Mouse (Mus musculus) forebrain, embryonic 15.5 days (tissue): ENCODE measurements at regions not wholly inside any gene's neighbourhood (a gene's known extent, or its start where the extent isn't known, plus 50 kb on each side); places are given as distances from the start of the nearest gene placed in this dataset.

ENCODE experiments used
- ATAC-seq: fragments of 200-750 bp; cut with Nextera tagmentation; replicated peaks from 2 replicates; pipeline ENCODE4 v1.8.0; 2017; ENCODE audit warnings: mild to moderate bottlenecking, moderate TSS enrichment, moderate library complexity
- H3K27ac ChIP-seq: fragments of 300-500 bp; sonication (generic); replicated peaks from 2 replicates; pipeline ENCODE4 v1.5.1; 2015; ENCODE audit warnings: mild to moderate bottlenecking, inconsistent platforms
- H3K27me3 ChIP-seq: fragments of 300-500 bp; sonication (generic); 2 replicates; pipeline ENCODE4 v1.6.1; 2015; ENCODE audit warnings: inconsistent platforms
- H3K36me3 ChIP-seq: fragments of 300-500 bp; sonication (generic); 2 replicates; pipeline ENCODE4 v1.6.1; 2015; ENCODE audit warnings: mild to moderate bottlenecking, inconsistent platforms
- H3K4me1 ChIP-seq: fragments of 300-500 bp; sonication (generic); 2 replicates; pipeline ENCODE4 v1.6.1; 2015; ENCODE audit warnings: inconsistent platforms
- H3K4me2 ChIP-seq: fragments of 300-500 bp; sonication (generic); replicated peaks from 2 replicates; pipeline ENCODE4 v1.6.1; 2015; ENCODE audit warnings: mild to moderate bottlenecking, inconsistent platforms
- H3K4me3 ChIP-seq: fragments of 300-500 bp; sonication (generic); 2 replicates; pipeline ENCODE4 v1.5.1; 2015; ENCODE audit warnings: mild to moderate bottlenecking, inconsistent platforms
- H3K9ac ChIP-seq: fragments of 300-500 bp; sonication (generic); replicated peaks from 2 replicates; pipeline ENCODE4 v1.6.1; 2015; ENCODE audit warnings: mild to moderate bottlenecking, inconsistent platforms
- H3K9me3 ChIP-seq: fragments of 300-500 bp; sonication (generic); 2 replicates; pipeline ENCODE4 v1.6.1; 2016; ENCODE audit warnings: inconsistent platforms
- WGBS: fragments of 180-500 bp; shearing (Covaris S2); methylation state at CpG from one replicate; pipeline ENCODE4 v1.1.7; 2015; ENCODE audit warnings: mixed read lengths; 5-methylcytosine and 5-hydroxymethylcytosine counted together

DNA sequence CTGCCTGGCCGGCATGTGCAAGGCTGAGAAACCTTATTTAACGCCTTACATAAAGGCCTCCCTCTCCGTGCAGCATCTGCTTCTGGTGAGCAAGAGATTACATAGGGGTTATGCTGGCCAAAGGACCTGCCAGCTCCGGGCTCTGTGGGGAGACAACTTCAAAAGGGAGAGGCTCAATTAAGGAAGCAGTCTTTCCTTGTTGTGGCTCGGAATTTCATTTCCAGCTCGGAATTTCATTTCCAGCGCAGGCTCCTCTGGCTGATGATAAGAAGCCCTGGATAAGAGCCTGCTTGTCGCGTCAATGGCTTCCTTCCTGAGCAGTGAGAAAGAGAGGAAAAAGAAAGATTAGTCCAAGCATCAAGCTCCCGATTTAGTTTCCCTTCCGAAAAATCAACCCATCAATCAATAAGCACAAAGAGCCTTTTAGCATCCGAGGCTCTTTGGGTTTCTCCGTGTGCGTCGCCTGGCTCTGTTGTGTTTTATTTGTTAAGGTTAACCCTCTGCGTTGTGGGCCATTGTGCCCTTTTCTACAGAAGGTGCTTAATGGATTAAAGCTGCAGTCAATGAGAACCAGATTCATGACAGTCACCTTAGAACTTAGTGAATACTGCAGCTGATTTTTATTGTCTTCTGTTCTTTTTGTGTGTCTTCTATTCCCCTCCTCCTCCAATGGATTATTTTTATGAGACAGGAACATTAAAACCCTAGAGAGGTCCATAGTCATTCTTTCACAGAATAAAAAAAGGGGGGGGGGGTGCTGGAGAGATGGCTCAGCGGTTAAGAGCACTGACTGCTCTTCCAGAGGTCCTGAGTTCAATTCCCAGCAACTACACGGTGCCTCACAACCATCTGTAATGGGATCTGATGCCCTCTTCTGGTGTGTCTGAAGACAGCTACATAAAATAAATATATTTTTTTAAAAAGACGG, 218.3 kb downstream of the Myo1b start:
- Histone ChIP-seq H3K4me2 (peak overlapping the region; percentile 29), H3K9ac (peak overlapping the region; percentile 35), H3K27ac (peak overlapping the region; percentile 57), H3K4me3 (no peak overlapping the region), H3K36me3 (no peaks in the 10 kb centered on the region), H3K9me3 (no peaks in the 10 kb centered on the region), H3K4me1 (peaks cover 10% of the 10 kb centered on the region), H3K27me3 (no peaks in the 10 kb centered on the region)
- WGBS, result 5% methylated on average over 19 of the region's 19 CpGs
- peak; percentile 82 for ATAC-seq

DNA sequence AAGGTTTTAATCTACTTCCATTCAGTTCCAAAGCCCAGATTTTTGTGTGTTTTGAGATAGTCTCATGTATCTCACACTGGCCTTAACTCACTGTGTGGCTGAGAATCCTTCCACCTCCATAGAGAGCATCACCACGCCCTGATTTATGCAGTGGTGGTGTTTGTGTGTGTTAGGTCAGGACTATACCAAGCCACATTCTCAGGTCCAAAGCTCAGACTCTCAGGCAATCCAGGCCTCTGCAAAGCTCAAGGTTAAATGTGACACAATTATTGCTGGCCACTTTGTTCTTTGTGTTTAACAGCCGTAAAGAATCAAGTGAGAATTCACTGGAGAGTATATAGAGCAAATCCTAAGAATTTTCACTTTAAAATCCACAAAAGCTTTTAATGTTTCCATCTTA, 218.2 kb upstream of the Nabp1 start:
- Histone ChIP-seq H3K27ac (peak overlapping the region; percentile 57; the same call in 1 of the 2 replicates), H3K36me3 (no peaks in the 10 kb centered on the region), H3K27me3 (no peaks in the 10 kb centered on the region), H3K9ac (no peak overlapping the region), H3K9me3 (no peaks in the 10 kb centered on the region), H3K4me3 (no peak overlapping the region), H3K4me2 (no peak overlapping the region), H3K4me1 (peaks cover 10% of the 10 kb centered on the region)
- ATAC-seq, result no peak
- 61% methylated on average over 2 of the region's 2 CpGs for WGBS

DNA sequence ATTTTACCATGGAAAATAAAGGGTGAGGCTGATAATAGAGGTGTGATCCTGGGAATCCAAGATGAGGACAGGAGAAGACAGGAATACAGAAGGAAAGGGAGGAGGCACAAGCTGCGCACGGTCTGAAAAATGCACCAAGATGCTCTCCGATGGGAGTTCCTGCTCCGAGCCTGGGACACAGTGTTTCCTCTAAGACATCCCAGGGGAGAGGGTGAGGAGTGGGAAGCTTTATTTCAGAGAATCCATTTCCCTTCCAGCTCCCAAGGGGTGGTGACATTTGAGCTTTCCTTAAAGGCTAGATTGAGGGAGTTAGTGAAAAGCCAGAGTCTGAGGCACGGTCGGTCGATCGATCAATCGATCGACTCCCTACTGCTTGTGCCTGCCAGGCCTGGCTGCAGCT, 212.7 kb upstream of the Nabp1 start:
- Histone ChIP-seq H3K27me3 (no peaks in the 10 kb centered on the region), H3K9me3 (no peaks in the 10 kb centered on the region), H3K36me3 (no peaks in the 10 kb centered on the region), H3K27ac (no peak overlapping the region), H3K4me3 (no peak overlapping the region), H3K4me2 (no peak overlapping the region), H3K4me1 (peaks cover 5% of the 10 kb centered on the region; the same call in 1 of the 2 replicates), H3K9ac (no peak overlapping the region)
- no peak for ATAC-seq
- WGBS, result 95% methylated on average over 10 of the region's 10 CpGs

DNA sequence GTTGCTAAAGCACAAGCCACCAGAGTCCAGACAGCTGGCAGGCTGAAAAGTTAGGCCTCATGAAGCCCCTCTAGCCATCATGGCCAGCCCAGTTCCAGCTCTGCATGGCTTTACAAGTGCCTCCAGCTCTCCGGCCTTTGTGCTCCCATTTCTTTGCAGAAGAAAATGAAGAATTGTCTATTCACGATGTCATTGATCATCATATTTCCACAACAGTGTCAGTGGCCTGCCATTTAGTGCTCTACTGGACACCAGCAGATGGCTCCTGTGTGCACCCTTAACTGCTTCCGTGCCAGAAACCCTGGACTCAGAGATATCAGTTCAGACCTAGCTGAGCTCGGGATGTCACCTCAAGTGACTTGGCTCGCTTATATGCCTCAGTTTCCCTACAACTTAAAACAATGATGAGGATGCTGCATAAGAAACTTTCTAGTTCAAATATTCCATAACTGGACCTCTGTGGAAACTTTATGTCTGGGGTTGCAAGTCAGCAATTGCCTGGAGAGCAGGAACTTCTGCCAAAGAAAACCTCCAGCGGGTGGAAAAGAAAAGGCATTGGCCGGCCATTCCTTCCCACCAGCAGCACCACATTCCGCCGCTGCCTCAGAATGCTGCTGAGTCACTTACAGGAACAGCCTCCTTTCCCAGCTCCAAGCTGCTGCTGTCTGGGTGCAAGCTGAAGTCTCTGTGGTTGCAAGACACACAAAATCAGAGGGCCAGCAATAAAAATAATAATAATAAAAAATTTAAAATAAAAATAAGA, 211.4 kb upstream of the Nabp1 start:
- no peak for ATAC-seq
- H3K4me2 ChIP-seq, result no peak overlapping the region
- no peaks in the 10 kb centered on the region for H3K9me3 ChIP-seq
- H3K9ac ChIP-seq, result no peak overlapping the region
- H3K36me3 ChIP-seq, result no peaks in the 10 kb centered on the region
- H3K4me1 ChIP-seq, result peaks cover 5% of the 10 kb centered on the region; the same call in 1 of the 2 replicates
- H3K27me3 ChIP-seq, result no peaks in the 10 kb centered on the region
- H3K27ac ChIP-seq, result no peak overlapping the region
- no peak overlapping the region for H3K4me3 ChIP-seq
- WGBS, result 78% methylated on average over 9 of the region's 9 CpGs

DNA sequence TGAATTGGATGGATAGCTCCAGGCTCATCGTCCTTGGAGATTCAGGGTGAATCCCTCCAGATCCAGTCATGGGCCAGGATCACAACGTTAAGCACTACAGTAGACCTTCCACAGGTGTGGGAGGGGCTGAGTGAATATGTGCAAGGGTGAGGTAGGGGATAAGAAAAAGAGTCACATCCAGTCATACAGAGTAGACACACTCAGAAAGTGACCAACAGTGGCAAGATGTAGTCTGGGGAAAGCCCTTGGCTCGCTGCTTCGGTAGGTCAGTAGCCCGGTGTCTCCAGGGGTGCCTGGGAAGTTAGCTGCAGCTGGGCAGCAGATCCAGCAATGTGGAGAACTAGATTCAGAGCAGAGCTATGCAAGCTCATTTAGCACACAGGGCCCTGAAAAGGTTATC, 210.7 kb upstream of the Nabp1 start:
- H3K4me3 ChIP-seq, result no peak overlapping the region
- H3K4me1 ChIP-seq, result peaks cover 5% of the 10 kb centered on the region; the same call in 1 of the 2 replicates
- H3K36me3 ChIP-seq, result no peaks in the 10 kb centered on the region
- no peaks in the 10 kb centered on the region for H3K9me3 ChIP-seq
- 84% methylated on average over 5 of the region's 5 CpGs for WGBS
- H3K9ac ChIP-seq, result no peak overlapping the region
- H3K27ac ChIP-seq, result 0 out of 2 replicates have a peak overlapping the region, but pooled peaks have one; percentile 36
- no peak for ATAC-seq
- H3K27me3 ChIP-seq, result no peaks in the 10 kb centered on the region
- no peak overlapping the region for H3K4me2 ChIP-seq

DNA sequence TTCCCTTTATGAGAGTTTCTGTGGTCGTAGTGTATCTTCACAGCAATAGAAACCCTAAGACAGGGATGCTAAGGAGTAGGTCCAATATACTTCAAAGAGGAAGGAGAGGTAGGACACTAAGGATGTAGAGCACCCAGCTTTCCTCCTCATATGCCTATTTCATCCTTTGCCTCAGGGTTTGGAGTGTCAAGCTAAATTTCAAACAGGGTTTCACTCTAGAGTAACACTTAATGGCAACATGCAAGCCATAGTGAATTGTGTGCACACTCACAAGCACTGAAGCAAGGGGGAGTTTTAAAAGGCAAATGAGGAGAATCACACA, 210.0 kb upstream of the Nabp1 start:
- Histone ChIP-seq H3K4me1 (peaks cover 5% of the 10 kb centered on the region; the same call in 1 of the 2 replicates), H3K9me3 (no peaks in the 10 kb centered on the region), H3K36me3 (no peaks in the 10 kb centered on the region), H3K4me3 (no peak overlapping the region), H3K9ac (no peak overlapping the region), H3K27ac (peak overlapping the region; percentile 36), H3K4me2 (no peak overlapping the region), H3K27me3 (no peaks in the 10 kb centered on the region)
- peak; percentile 51; the same call in 1 of the 2 replicates for ATAC-seq
- 7% methylated on average over 1 of the region's 1 CpGs for WGBS

DNA sequence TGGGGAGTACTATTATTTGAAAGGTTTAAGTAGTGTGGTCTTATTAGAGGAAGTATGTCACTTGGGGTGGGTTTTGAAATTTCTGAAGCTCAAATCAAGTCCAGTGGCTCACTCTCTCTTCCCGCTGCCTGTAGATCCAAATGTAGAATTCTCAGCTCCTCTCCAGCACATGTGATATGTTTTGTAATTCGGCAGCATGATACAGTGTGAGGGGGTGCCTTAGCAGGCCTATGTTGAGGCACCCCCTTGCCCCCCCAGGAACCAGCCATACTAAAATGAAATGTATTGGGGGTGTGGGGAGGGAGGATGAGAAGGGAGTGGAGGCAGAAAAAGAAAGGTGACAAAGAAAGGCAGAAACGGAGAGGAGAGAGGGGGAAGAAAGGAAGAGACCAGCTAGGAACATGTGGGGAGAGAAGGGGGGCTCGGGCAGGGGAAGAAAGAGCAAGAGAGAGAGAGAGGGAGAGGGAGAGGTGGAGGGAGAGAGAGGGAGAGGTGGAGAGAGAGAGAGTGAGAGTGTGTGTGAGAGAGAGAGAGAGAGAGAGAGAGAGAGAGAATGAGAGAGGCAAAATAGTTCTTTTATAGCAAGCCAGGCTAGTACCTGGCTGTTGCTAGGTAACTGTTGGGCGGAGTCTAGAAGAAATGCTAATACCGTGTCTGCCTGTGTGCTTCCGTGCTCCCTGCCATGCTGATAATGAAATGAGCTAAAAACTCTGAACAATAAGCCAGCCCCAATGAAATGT, 209.4 kb upstream of the Nabp1 start:
- H3K27me3 ChIP-seq, result no peaks in the 10 kb centered on the region
- peaks cover 5% of the 10 kb centered on the region; the same call in 1 of the 2 replicates for H3K4me1 ChIP-seq
- H3K4me3 ChIP-seq, result no peak overlapping the region
- H3K9me3 ChIP-seq, result no peaks in the 10 kb centered on the region
- peak overlapping the region; percentile 74 for H3K27ac ChIP-seq
- ATAC-seq, result peak; percentile 94
- H3K36me3 ChIP-seq, result no peaks in the 10 kb centered on the region
- H3K9ac ChIP-seq, result no peak overlapping the region
- WGBS, result 31% methylated on average over 7 of the region's 7 CpGs
- no peak overlapping the region for H3K4me2 ChIP-seq

DNA sequence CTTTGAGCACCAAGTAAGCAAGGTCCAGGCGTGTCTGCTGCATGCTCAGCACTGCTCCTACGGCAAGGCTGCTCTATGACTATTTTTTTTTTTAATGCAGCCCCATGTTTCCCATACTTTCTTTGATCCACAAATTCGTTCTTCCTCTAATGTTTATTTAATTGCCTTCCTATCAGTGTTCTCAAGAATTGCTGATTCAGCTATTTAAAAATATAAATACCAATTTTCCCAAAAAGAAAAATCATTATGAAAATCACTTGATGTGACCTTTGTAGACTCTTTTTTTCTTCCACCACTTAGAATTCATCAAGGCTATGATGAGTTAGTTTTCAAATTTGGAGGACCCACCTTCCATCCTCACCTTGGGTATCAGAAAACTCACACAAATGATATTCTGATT, 208.5 kb upstream of the Nabp1 start:
- Histone ChIP-seq H3K4me3 (no peak overlapping the region), H3K27ac (no peak overlapping the region), H3K4me2 (no peak overlapping the region), H3K9me3 (no peaks in the 10 kb centered on the region), H3K4me1 (peaks cover 5% of the 10 kb centered on the region; the same call in 1 of the 2 replicates), H3K27me3 (no peaks in the 10 kb centered on the region), H3K9ac (no peak overlapping the region), H3K36me3 (no peaks in the 10 kb centered on the region)
- no peak for ATAC-seq
- 77% methylated on average over 3 of the region's 3 CpGs for WGBS

DNA sequence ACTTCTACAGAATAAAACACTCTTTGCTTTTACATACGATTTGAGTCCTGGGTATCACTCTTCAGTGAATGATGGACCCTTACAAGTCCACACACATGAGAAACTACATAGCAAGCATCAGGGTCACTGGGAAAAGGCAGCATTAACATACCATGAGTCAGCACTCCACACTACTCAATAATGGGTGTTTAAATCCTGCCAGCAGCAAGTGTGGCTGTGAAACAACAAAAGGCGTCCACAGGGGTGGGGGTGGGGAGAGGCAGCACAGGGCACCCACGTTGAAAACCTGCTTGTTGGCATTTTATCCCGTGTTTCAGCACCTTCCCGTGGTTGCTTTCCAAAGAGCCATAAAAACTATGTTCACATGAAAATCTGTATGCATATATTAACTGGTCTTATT, 204.0 kb upstream of the Nabp1 start:
- H3K36me3 ChIP-seq, result no peaks in the 10 kb centered on the region
- H3K4me3 ChIP-seq, result no peak overlapping the region
- no peaks in the 10 kb centered on the region for H3K4me1 ChIP-seq
- no peaks in the 10 kb centered on the region for H3K9me3 ChIP-seq
- no peaks in the 10 kb centered on the region for H3K27me3 ChIP-seq
- 76% methylated on average over 5 of the region's 5 CpGs for WGBS
- no peak overlapping the region for H3K4me2 ChIP-seq
- no peak overlapping the region for H3K27ac ChIP-seq
- no peak overlapping the region for H3K9ac ChIP-seq
- no peak for ATAC-seq

DNA sequence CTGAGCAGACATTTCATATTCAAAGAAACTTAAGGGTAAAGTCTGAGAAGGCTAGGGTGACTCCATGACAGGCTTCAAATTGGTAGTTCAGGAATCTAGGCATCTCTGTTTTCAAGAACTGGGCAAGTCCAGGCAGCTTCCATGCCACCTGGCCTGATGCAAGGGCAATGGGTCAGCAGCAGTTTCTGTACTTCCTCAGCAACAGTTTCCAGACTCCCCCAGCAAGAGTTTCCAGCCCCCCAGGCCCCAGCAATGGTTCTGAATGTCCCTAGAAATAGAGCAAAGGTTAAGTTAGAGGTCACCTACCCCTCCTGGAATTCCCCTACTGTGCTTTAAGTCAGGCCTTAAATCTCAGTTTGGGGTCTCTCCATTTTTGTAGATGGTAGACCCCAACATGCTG, 203.6 kb upstream of the Nabp1 start:
- H3K27me3 ChIP-seq, result no peaks in the 10 kb centered on the region
- H3K4me3 ChIP-seq, result no peak overlapping the region
- no peak for ATAC-seq
- no peak overlapping the region for H3K27ac ChIP-seq
- H3K9me3 ChIP-seq, result no peaks in the 10 kb centered on the region
- no peaks in the 10 kb centered on the region for H3K36me3 ChIP-seq
- H3K4me1 ChIP-seq, result no peaks in the 10 kb centered on the region
- H3K9ac ChIP-seq, result no peak overlapping the region
- no peak overlapping the region for H3K4me2 ChIP-seq

DNA sequence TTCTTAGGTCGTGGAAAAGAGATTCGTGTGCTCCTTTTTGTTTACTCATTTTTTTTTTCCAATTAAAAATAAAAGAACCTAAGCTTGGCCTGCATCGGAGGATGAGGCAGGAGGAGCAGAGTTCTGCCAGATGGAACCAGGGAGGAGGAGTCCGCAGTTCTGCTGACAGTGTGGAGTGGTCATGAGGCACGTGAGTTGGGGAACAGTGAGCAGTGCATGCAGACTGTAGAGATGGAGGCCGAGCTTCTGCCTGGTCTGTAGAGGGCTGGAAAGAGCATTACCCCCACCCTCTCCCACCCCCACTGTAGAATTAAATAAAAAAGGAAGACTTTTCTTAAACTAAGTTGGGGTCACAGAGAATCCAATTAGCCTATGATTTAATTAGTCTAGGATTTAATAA, 202.5 kb upstream of the Nabp1 start:
- no peaks in the 10 kb centered on the region for H3K27me3 ChIP-seq
- H3K4me2 ChIP-seq, result no peak overlapping the region
- no peak overlapping the region for H3K9ac ChIP-seq
- ATAC-seq, result 0 out of 2 replicates have a peak, but pooled peaks have one; percentile 48
- H3K4me1 ChIP-seq, result no peaks in the 10 kb centered on the region
- H3K9me3 ChIP-seq, result no peaks in the 10 kb centered on the region
- H3K36me3 ChIP-seq, result no peaks in the 10 kb centered on the region
- WGBS, result 69% methylated on average over 6 of the region's 6 CpGs
- no peak overlapping the region for H3K27ac ChIP-seq
- no peak overlapping the region for H3K4me3 ChIP-seq
